Mouse (Mus musculus): ENCODE results near the gene Actn4. TPM values are rescaled to one million over a fixed set of nuclear protein-coding genes. Genes with fewer than 3 reads are reported as not detected.
A peak's percentile ranks its signal among the peaks of the same experiment; 100 is the strongest.

The Actn4 gene
- polyA plus RNA-seq, 1 experiment from 2014 or later = 347 TPM

GRCm38 (mm10) chr7:28850642-28851041 is 111.5 kb downstream of the Actn4 start:
- H3K4me3 ChIP-seq = no peak overlapping the region
- H3K9ac ChIP-seq = no peak overlapping the region
- 79% methylated on average over 4 of the region's 4 CpGs for WGBS
- H3K36me3 ChIP-seq = no peaks in the 10 kb centered on the region
- peak overlapping the region; percentile 83 for H3K27ac ChIP-seq
- peaks cover 15% of the 10 kb centered on the region for H3K4me1 ChIP-seq
- no peak for ATAC-seq (ENCODE audit: insufficient number of reproducible peaks, low FRiP score, low TSS enrichment, low read depth)
- H3K27me3 ChIP-seq = no peaks in the 10 kb centered on the region
- H3K4me2 ChIP-seq = no peak overlapping the region
- no peaks in the 10 kb centered on the region for H3K9me3 ChIP-seq

- peak overlapping the region; percentile 83 for H3K27ac ChIP-seq
Measured at GRCm38 (mm10) chr7:28849700-28850236, 112.4 kb downstream of the Actn4 start.

GRCm38 (mm10) chr7:28847273-28847672 is 114.9 kb downstream of the Actn4 start:
- no peak overlapping the region for H3K4me3 ChIP-seq
- WGBS = 64% methylated on average over 1 of the region's 1 CpGs
- ATAC-seq (ENCODE audit: insufficient number of reproducible peaks, low FRiP score, low TSS enrichment, low read depth) = no peak
- H3K9me3 ChIP-seq = no peaks in the 10 kb centered on the region
- H3K4me1 ChIP-seq = peaks cover 15% of the 10 kb centered on the region
- H3K4me2 ChIP-seq = no peak overlapping the region
- no peaks in the 10 kb centered on the region for H3K27me3 ChIP-seq
- H3K9ac ChIP-seq = no peak overlapping the region
- no peak overlapping the region for H3K27ac ChIP-seq
- H3K36me3 ChIP-seq = no peaks in the 10 kb centered on the region

More at GRCm38 (mm10) chr7:28849700-28850236, 112.4 kb downstream of the Actn4 start:
- Histone ChIP-seq H3K9ac (no peak overlapping the region), H3K4me2 (peak overlapping the region; percentile 14), H3K9me3 (no peaks in the 10 kb centered on the region), H3K36me3 (no peaks in the 10 kb centered on the region), H3K4me1 (peaks cover 15% of the 10 kb centered on the region), H3K4me3 (no peak overlapping the region), H3K27me3 (no peaks in the 10 kb centered on the region)
- peak; percentile 78 for ATAC-seq (ENCODE audit: insufficient number of reproducible peaks, low FRiP score, low TSS enrichment, low read depth)
- 12% methylated on average over 1 of the region's 1 CpGs for WGBS

Other genes with a start within 250 kb of the Actn4 start
- gene Fbxo17, start 245.5 kb downstream of the Actn4 start, polyA plus RNA-seq (2015; fragmentation: Nextera tagmentation; extraction: Ambion mirVana) = 27.2 and 37.3 TPM in 2 replicates
- gene Mrps12, start 220.5 kb downstream of the Actn4 start, polyA plus RNA-seq (2015; fragmentation: Nextera tagmentation; extraction: Ambion mirVana) = 112 and 125 TPM in 2 replicates
- 20.1 and 24.1 TPM in 2 replicates for gene Sars2, start 220.3 kb downstream of the Actn4 start, polyA plus RNA-seq (2015; fragmentation: Nextera tagmentation; extraction: Ambion mirVana)
- gene Ccer2, start 206.2 kb downstream of the Actn4 start, polyA plus RNA-seq (2015; fragmentation: Nextera tagmentation; extraction: Ambion mirVana) = 0.82 and 1.9 TPM in 2 replicates
- gene Sirt2, start 195.6 kb downstream of the Actn4 start, polyA plus RNA-seq (2015; fragmentation: Nextera tagmentation; extraction: Ambion mirVana) = 79.8 and 96.9 TPM in 2 replicates
- 41.5 and 49.2 TPM in 2 replicates for gene Nfkbib, start 194.8 kb downstream of the Actn4 start, polyA plus RNA-seq (2015; fragmentation: Nextera tagmentation; extraction: Ambion mirVana)
- gene Rinl, start 173.4 kb downstream of the Actn4 start, polyA plus RNA-seq (2015; fragmentation: Nextera tagmentation; extraction: Ambion mirVana) = 4.7 and 5.6 TPM in 2 replicates
- 201 and 221 TPM in 2 replicates for gene Hnrnpl, start 153.8 kb downstream of the Actn4 start, polyA plus RNA-seq (2015; fragmentation: Nextera tagmentation; extraction: Ambion mirVana)
- 217 and 232 TPM in 2 replicates for gene Ech1, start 137.1 kb downstream of the Actn4 start, polyA plus RNA-seq (2015; fragmentation: Nextera tagmentation; extraction: Ambion mirVana)
- 11.6 and 13.8 TPM in 2 replicates for gene Lgals4, start 128.5 kb downstream of the Actn4 start, polyA plus RNA-seq (2015; fragmentation: Nextera tagmentation; extraction: Ambion mirVana)
- 171 and 257 TPM in 2 replicates for gene Lgals7, start 98.5 kb downstream of the Actn4 start, polyA plus RNA-seq (2015; fragmentation: Nextera tagmentation; extraction: Ambion mirVana)
- 0.97 and 1.3 TPM in 2 replicates for gene Capn12, start 80.9 kb downstream of the Actn4 start, polyA plus RNA-seq (2015; fragmentation: Nextera tagmentation; extraction: Ambion mirVana)
- gene Eif3k, start 19.5 kb upstream of the Actn4 start, polyA plus RNA-seq (2015; fragmentation: Nextera tagmentation; extraction: Ambion mirVana) = 372 and 387 TPM in 2 replicates
- gene Map4k1, start 19.7 kb upstream of the Actn4 start, polyA plus RNA-seq (2015; fragmentation: Nextera tagmentation; extraction: Ambion mirVana) = 7.2 and 7.6 TPM in 2 replicates
- gene Ryr1, start 162.8 kb upstream of the Actn4 start, polyA plus RNA-seq (2015; fragmentation: Nextera tagmentation; extraction: Ambion mirVana) = 5.1 and 10.8 TPM in 2 replicates
- gene Rasgrp4, start 172.5 kb upstream of the Actn4 start, polyA plus RNA-seq (2015; fragmentation: Nextera tagmentation; extraction: Ambion mirVana) = 0.84 and 1.1 TPM in 2 replicates
- gene Fam98c, start 193.9 kb upstream of the Actn4 start, polyA plus RNA-seq (2015; fragmentation: Nextera tagmentation; extraction: Ambion mirVana) = 19.7 and 22.1 TPM in 2 replicates
- gene Ggn, start 207.9 kb upstream of the Actn4 start, polyA plus RNA-seq (2015; fragmentation: Nextera tagmentation; extraction: Ambion mirVana) = 1.3 TPM in 2 replicates
- gene Spred3, start 208.1 kb upstream of the Actn4 start, polyA plus RNA-seq (2015; fragmentation: Nextera tagmentation; extraction: Ambion mirVana) = 2.4 and 3.1 TPM in 2 replicates
- gene Psmd8, start 218.4 kb upstream of the Actn4 start, polyA plus RNA-seq (2015; fragmentation: Nextera tagmentation; extraction: Ambion mirVana) = 254 and 271 TPM in 2 replicates

All from limb, embryonic 15.5 days (tissue).